Mouse (Mus musculus) intestine, embryonic 14.5 days (tissue): ENCODE measurements at regions not wholly inside any gene's neighbourhood (a gene's known extent, or its start where the extent isn't known, plus 50 kb on each side); places are given as distances from the start of the nearest gene placed in this dataset.

Source experiments
- ATAC-seq: fragments of 200-750 bp; cut with Nextera tagmentation; replicated peaks from 2 replicates; pipeline ENCODE4 v1.8.0; 2017; ENCODE audit warnings: low read depth, moderate number of reproducible peaks, moderate TSS enrichment, moderate library complexity; ENCODE audit not compliant: low FRiP score, low TSS enrichment
- DNase-seq: peaks from one replicate; pipeline ENCODE4 v3.0.0-alpha.2; 2018; ENCODE audit warnings: low spot score
- H3K27ac ChIP-seq: fragments of 300-500 bp; sonication (generic); 2 replicates; pipeline ENCODE4 v1.5.1; 2014; ENCODE audit warnings: low read depth, mild to moderate bottlenecking, control low read depth
- H3K27me3 ChIP-seq: fragments of 300-500 bp; sonication (generic); replicated peaks from 2 replicates; pipeline ENCODE4 v1.6.1; 2014; ENCODE audit warnings: low read length, control low read depth; ENCODE audit not compliant: control insufficient read depth, insufficient read depth
- H3K36me3 ChIP-seq: fragments of 300-500 bp; sonication (generic); 2 replicates; pipeline ENCODE4 v1.6.1; 2014; ENCODE audit warnings: low read length, control low read depth; ENCODE audit not compliant: control insufficient read depth, insufficient read depth
- H3K4me1 ChIP-seq: fragments of 300-500 bp; sonication (generic); replicated peaks from 2 replicates; pipeline ENCODE4 v1.6.1; 2014; ENCODE audit warnings: low read length, control low read depth, mixed read lengths; ENCODE audit not compliant: control insufficient read depth, insufficient read depth
- H3K4me2 ChIP-seq: fragments of 300-500 bp; sonication (generic); 2 replicates; pipeline ENCODE4 v1.6.1; 2014; ENCODE audit warnings: low read length
- H3K4me3 ChIP-seq: fragments of 300-500 bp; sonication (generic); 2 replicates; pipeline ENCODE4 v1.5.1; 2014; ENCODE audit warnings: low read depth, low read length, control low read depth, mixed read lengths
- H3K9ac ChIP-seq: fragments of 300-500 bp; sonication (generic); 2 replicates; pipeline ENCODE4 v1.6.1; 2014; ENCODE audit warnings: mild to moderate bottlenecking, low read length
- H3K9me3 ChIP-seq: fragments of 300-500 bp; sonication (generic); 2 replicates; pipeline ENCODE4 v1.6.1; 2016; ENCODE audit warnings: low read length, control low read depth; ENCODE audit not compliant: control insufficient read depth
- WGBS: fragments of 180-500 bp; shearing (Covaris S2); extraction: QIAGEN DNeasy Blood & Tissue Kit; methylation state at CpG from one replicate; pipeline ENCODE4 v1.1.7; 2014; 5-methylcytosine and 5-hydroxymethylcytosine counted together

DNA sequence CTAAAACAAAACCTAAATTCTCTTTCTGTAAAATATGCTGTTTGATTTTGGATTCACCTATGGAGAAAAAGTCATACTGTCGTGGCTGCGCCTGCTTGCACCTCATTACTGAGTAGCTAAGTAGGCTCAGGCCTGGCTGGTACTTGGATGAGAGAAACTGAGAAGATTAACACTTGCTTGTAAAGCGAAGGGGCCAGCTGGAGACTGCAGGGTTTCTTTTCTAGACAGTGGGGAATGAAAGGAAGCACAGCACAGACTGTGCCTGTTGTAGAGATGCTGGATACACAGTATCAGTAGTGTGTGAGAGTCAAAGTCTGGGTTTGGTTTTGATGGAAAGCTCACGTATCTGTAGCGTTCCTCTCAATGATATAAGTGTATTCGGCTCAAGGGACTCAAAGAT, 123.5 kb downstream of the Ackr3 start:
- no peaks in the 10 kb centered on the region for H3K36me3 ChIP-seq
- 74% methylated on average over 6 of the region's 6 CpGs for whole genome bisulfite sequencing
- DNase-seq = no peak
- no peak for ATAC-seq
- no peaks in the 10 kb centered on the region for H3K4me1 ChIP-seq
- H3K27ac ChIP-seq = no peak overlapping the region
- H3K9ac ChIP-seq = no peak overlapping the region
- no peaks in the 10 kb centered on the region for H3K27me3 ChIP-seq
- no peaks in the 10 kb centered on the region for H3K9me3 ChIP-seq
- no peak overlapping the region for H3K4me2 ChIP-seq
- H3K4me3 ChIP-seq = no peak overlapping the region

DNA sequence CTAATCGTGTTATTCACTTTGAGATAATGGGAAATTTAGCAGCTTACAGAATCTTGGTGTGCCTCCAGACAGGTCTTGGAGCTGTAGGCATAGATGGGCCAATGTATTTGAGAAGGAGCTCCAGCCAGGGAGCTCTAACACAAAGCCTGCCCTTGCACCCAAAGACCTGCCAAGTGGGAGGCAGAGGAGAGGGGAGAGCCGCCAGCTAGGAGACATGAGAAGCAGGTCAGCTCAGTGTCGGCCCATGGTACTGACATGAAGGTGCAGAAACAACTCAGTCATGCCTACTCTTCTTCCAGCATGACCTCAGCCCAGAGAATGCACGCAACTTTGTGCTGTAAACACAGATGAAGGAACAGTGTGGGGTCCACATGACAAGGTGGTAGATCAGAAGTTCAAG, 128.8 kb downstream of the Ackr3 start:
- Histone ChIP-seq H3K9me3 (no peaks in the 10 kb centered on the region), H3K4me3 (no peak overlapping the region), H3K4me2 (no peak overlapping the region), H3K36me3 (no peaks in the 10 kb centered on the region), H3K4me1 (peaks cover 11% of the 10 kb centered on the region), H3K27me3 (no peaks in the 10 kb centered on the region), H3K9ac (no peak overlapping the region), H3K27ac (no peak overlapping the region)
- DNase-seq (no peak), ATAC-seq (no peak)
- 90% methylated on average over 4 of the region's 4 CpGs for WGBS

DNA sequence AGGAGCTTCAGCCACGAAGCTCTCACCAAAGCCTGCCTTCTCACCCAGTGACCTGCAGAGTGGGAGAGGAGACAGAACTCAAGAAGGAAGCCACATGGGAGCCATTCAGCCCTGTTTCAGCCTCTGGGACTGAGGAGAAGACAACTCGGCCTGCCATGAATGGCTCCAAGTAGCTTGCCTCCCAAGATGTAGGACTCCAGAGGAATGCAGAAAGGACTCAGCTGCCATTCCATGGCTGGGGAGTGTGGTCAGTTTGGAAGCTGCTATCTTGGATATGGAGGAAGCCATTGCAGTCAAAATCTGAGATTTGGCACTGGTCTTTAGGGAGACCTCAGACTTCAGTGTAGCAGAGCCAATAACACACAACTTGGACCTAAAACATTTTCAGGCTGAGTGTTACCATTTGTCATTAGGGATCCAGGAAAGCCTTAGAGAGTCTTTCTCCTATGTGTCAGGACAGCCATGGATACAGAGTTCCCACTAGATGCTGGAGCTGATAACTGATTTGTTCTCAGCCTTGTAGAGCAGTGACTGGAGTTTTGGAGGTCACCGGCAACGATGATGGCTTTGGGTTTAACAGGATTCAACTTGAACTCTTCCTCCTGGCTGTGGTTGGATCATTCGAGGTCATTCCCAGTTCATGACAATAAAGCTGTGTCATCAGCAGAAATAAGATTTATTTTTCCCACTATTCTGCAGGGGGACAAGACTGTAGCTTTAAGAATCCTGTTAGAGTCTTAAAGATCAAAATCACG, 130.1 kb downstream of the Ackr3 start:
- Histone ChIP-seq H3K36me3 (no peaks in the 10 kb centered on the region), H3K4me3 (no peak overlapping the region), H3K9ac (no peak overlapping the region), H3K9me3 (no peaks in the 10 kb centered on the region), H3K4me2 (no peak overlapping the region), H3K27ac (no peak overlapping the region), H3K27me3 (no peaks in the 10 kb centered on the region), H3K4me1 (peaks cover 11% of the 10 kb centered on the region)
- 74% methylated on average over 6 of the region's 6 CpGs for WGBS
- DNase-seq (no peak), ATAC-seq (no peak)

DNA sequence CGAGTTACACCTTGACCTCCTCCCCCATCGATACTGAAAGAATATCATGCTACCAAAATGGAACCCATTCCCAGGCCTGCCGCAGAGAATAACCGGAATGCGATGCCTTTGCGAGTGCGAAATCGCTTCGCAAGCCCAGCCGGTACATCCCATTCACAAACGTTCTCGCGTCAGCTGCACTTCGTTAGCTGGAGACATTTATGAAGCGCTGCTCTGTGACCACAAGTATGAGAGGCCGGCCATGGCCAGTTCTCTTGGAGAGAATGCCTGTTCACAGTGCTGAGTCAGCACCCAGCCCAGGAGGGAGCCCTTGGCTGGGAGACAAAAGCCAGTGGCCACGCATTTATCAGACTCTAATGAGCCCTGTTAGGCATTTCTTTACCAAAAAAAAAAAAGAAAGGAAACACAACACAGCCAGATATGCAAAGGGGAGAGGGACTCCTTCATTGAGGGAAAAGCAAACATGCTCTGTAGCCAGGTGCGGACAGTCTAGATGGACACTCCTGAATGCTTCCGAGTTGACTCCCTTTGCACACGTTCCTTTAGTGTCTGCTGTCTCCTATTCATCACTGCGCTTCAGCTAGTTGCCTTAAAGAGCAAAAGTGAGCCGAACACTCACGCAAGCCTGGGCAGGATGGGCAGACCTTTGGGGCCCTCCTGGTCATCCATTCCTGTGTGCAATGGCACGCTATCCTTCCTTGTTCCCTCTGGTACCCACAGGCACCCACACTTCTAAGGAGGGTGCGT, 131.4 kb downstream of the Ackr3 start:
- Histone ChIP-seq H3K4me3 (no peak overlapping the region), H3K27ac (no peak overlapping the region), H3K27me3 (no peaks in the 10 kb centered on the region), H3K4me1 (peaks cover 11% of the 10 kb centered on the region), H3K9ac (no peak overlapping the region), H3K4me2 (peak overlapping the region; percentile 6; the same call in 1 of the 2 replicates), H3K9me3 (no peaks in the 10 kb centered on the region), H3K36me3 (no peaks in the 10 kb centered on the region)
- ATAC-seq (no peak), DNase-seq (peak; percentile 70)
- 54% methylated on average over 25 of the region's 25 CpGs for WGBS

DNA sequence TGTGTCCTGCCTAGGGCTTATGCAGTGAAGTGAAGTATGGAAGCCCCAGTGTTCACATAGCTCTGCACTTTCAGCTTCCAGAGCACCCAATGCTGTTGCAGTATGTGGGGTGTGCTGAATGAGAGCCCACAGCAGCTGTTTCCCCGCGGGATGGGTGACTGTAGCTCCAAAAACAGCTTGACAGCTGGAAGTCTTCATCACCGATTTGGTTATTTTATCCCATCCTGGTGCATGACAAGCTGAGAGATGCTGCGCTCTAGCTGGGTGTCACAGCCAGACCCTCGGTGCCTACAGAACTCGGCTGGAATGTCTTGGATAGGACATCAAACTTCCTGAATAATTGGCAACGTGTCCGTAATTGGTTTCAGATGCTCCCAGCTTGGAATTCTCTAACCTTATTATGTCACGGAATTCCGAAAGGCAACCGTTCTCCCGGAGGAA, 134.1 kb downstream of the Ackr3 start:
- Histone ChIP-seq H3K4me1 (peaks cover 11% of the 10 kb centered on the region), H3K27ac (no peak overlapping the region), H3K27me3 (no peaks in the 10 kb centered on the region), H3K9ac (no peak overlapping the region), H3K4me3 (no peak overlapping the region), H3K9me3 (no peaks in the 10 kb centered on the region), H3K36me3 (no peaks in the 10 kb centered on the region), H3K4me2 (no peak overlapping the region)
- ATAC-seq (no peak), DNase-seq (no peak)
- 53% methylated on average over 12 of the region's 12 CpGs for WGBS

DNA sequence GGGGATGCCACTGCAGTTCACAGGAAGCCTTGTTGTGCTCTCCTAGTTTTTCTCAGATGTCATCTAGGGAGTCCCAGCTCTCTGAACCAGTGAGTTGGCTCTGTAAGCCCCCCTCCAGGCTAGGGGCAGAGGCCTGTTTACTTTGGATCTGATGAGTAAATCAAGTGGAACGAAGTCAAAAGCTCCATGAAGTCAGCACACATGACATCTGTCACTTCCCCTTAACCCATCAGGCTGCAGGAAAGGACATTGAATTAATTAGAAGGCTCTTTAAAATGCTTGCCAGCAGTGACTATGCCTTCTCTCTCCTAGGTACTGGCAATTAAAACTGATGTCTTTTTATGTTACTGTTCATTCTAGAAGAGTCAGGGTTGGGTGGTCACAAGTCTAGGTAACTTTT, 138.6 kb downstream of the Ackr3 start:
- Histone ChIP-seq H3K9me3 (no peaks in the 10 kb centered on the region), H3K27me3 (no peaks in the 10 kb centered on the region), H3K27ac (no peak overlapping the region), H3K4me1 (no peaks in the 10 kb centered on the region; the same call in 1 of the 2 replicates), H3K36me3 (no peaks in the 10 kb centered on the region), H3K4me3 (no peak overlapping the region), H3K9ac (no peak overlapping the region), H3K4me2 (no peak overlapping the region)
- DNase-seq = no peak
- 33% methylated on average over 1 of the region's 1 CpGs for WGBS
- ATAC-seq = no peak

DNA sequence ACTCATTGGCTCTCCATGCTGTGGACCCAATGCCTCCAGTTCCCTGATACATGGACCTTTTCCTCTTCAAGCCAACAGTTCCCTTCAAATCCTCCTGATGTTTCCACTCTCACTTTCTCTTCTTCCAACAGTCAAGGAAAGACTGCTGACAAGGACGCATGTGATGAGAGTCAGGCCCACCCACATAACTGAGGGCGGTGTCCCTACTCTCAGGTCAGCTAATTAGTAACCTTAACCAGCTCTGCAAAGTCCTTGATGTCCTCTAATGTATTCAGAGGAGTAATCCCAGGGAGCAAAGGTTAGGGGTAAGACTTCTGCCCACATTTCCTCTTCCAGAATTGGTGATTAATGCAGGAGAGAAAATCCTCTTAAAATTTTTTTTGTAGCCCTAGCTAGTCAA, 139.7 kb downstream of the Ackr3 start:
- Histone ChIP-seq H3K4me2 (no peak overlapping the region), H3K4me1 (no peaks in the 10 kb centered on the region), H3K9me3 (no peaks in the 10 kb centered on the region), H3K9ac (no peak overlapping the region), H3K36me3 (no peaks in the 10 kb centered on the region), H3K27ac (no peak overlapping the region), H3K4me3 (no peak overlapping the region), H3K27me3 (no peaks in the 10 kb centered on the region)
- WGBS = 63% methylated on average over 2 of the region's 2 CpGs
- DNase-seq (no peak), ATAC-seq (no peak)

DNA sequence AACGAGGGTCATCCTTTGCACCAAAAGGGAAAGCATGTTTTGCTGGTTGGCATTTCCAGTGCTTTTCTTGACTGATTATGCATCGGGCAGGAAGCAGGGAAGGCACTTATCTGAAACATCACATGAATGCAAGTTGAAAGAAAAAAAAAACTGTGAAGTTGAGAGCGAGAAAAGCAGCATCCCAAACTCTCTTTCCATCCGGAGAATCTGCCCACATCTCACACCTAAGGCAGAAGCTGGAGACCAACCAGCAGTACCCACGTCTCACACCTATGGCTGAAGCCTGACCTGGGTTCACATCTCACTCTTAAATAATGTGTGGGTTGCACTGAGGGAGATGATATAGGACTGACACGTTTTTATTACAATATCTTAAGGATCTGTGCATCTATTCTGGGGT, 143.3 kb downstream of the Ackr3 start:
- DNase-seq (no peak), ATAC-seq (no peak)
- H3K9ac ChIP-seq = no peak overlapping the region
- H3K36me3 ChIP-seq = no peaks in the 10 kb centered on the region
- H3K4me3 ChIP-seq = no peak overlapping the region
- H3K4me1 ChIP-seq = peaks cover 3% of the 10 kb centered on the region
- H3K4me2 ChIP-seq = no peak overlapping the region
- no peak overlapping the region for H3K27ac ChIP-seq
- WGBS = 58% methylated on average over 6 of the region's 6 CpGs
- H3K27me3 ChIP-seq = no peaks in the 10 kb centered on the region
- no peaks in the 10 kb centered on the region for H3K9me3 ChIP-seq

DNA sequence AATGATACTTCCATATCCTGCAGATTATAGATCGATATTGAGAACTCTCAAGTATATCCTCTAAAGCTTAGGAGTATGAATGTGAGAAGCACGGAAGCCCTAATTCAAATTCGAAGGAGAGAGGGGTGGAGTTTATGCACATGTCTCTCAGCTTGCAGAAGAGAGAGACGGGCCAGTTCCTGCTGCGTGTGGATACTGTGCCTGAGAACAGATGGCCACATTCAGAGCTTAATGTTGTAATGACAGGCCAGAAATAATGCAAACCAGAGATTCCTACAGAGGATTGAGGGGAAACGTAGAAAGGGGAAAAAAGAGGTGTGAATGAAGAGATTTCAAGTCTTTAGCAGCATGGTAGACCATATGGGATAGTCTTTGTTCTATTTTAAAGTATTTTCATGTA, 145.8 kb downstream of the Ackr3 start:
- H3K4me3 ChIP-seq = no peak overlapping the region
- H3K4me2 ChIP-seq = no peak overlapping the region
- H3K4me1 ChIP-seq = peaks cover 24% of the 10 kb centered on the region
- 34% methylated on average over 6 of the region's 6 CpGs for WGBS
- no peak overlapping the region for H3K27ac ChIP-seq
- ATAC-seq (no peak), DNase-seq (no peak)
- H3K36me3 ChIP-seq = no peaks in the 10 kb centered on the region
- no peaks in the 10 kb centered on the region for H3K27me3 ChIP-seq
- H3K9me3 ChIP-seq = no peaks in the 10 kb centered on the region
- no peak overlapping the region for H3K9ac ChIP-seq
